Mouse (Mus musculus) embryonic fibroblast, embryonic 13.5 days (primary cell): ENCODE results near the gene Nav3.

ENCODE experiments used
- CTCF ChIP-seq: IDR thresholded peaks from 2 replicates; pipeline ENCODE4 v1.5.1; 2011; ENCODE audit warnings: mild to moderate bottlenecking, control low read depth, low read length, moderate library complexity, borderline replicate concordance; ENCODE audit not compliant: insufficient read depth
- POLR2A ChIP-seq: IDR thresholded peaks from 2 replicates; pipeline ENCODE4 v1.6.1; 2011; ENCODE audit warnings: low read depth, mild to moderate bottlenecking, control low read depth, low read length, moderate library complexity

- TF ChIP-seq CTCF (no peak), POLR2A (no peak)
These were observed 297.9 kb downstream of the Nav3 start for GRCm38 (mm10) chr10:110158122-110158521.
